Mouse (Mus musculus) heart, embryonic 10.5 days (tissue): ENCODE measurements around the gene Dyrk3. TPM values are rescaled to one million over a fixed set of nuclear protein-coding genes. Genes with fewer than 3 reads are reported as not detected.

ENCODE experiments used
- DNase-seq: peaks from one replicate; pipeline ENCODE4 v3.0.0-alpha.2; 2017; ENCODE audit warnings: low spot score
- H3K27ac ChIP-seq: fragments of 300-500 bp; sonication (generic); 2 replicates; pipeline ENCODE4 v1.5.1; 2016; ENCODE audit warnings: mild to moderate bottlenecking
- H3K27me3 ChIP-seq: fragments of 300-500 bp; sonication (generic); 2 replicates; pipeline ENCODE4 v1.6.1; 2016; ENCODE audit warnings: mild to moderate bottlenecking; ENCODE audit not compliant: poor library complexity, insufficient read depth, severe bottlenecking
- H3K36me3 ChIP-seq: fragments of 300-500 bp; sonication (generic); 2 replicates; pipeline ENCODE4 v1.6.1; 2016; ENCODE audit warnings: mild to moderate bottlenecking, moderate library complexity
- H3K4me1 ChIP-seq: fragments of 300-500 bp; sonication (generic); 2 replicates; pipeline ENCODE4 v1.6.1; 2016; ENCODE audit warnings: mild to moderate bottlenecking
- H3K4me3 ChIP-seq: fragments of 300-500 bp; sonication (generic); 2 replicates; pipeline ENCODE4 v1.5.1; 2016; ENCODE audit warnings: mild to moderate bottlenecking, moderate library complexity
- H3K9me3 ChIP-seq: fragments of 300-500 bp; sonication (generic); 2 replicates; pipeline ENCODE4 v1.6.1; 2016; ENCODE audit warnings: mild to moderate bottlenecking, moderate library complexity
- WGBS: fragments of 180-500 bp; shearing (Covaris S2); methylation state at CpG from one replicate; pipeline ENCODE4 v1.1.7; 2016; 5-methylcytosine and 5-hydroxymethylcytosine counted together
- polyA plus RNA-seq: library from polyadenylated mRNA; unstranded; fragments of >200 nt; fragmentation: Nextera tagmentation; extraction: Ambion mirVana; gene quantifications from 2 replicates; pipeline ENCODE4 v1.2.1, GENCODE M21; 2016

The Dyrk3 gene
- polyA plus RNA-seq, 1 experiment from 2014 or later, result 3.1 TPM

GRCm38 (mm10) chr1:131083609-131084008 lies 54.5 kb downstream of the Dyrk3 start:
- H3K4me1 ChIP-seq, result peaks cover 99% of the 10 kb centered on the region
- H3K9me3 ChIP-seq, result no peaks in the 10 kb centered on the region
- no peaks in the 10 kb centered on the region for H3K27me3 ChIP-seq
- WGBS, result 65% methylated on average over 4 of the region's 4 CpGs
- H3K4me3 ChIP-seq, result no peak overlapping the region; the same call in 1 of the 2 replicates
- peak overlapping the region; percentile 73 for H3K27ac ChIP-seq
- no peak for DNase-seq
- no peaks in the 10 kb centered on the region for H3K36me3 ChIP-seq

GRCm38 (mm10) chr1:131083122-131083521 lies 55.0 kb downstream of the Dyrk3 start:
- no peaks in the 10 kb centered on the region for H3K9me3 ChIP-seq
- no peaks in the 10 kb centered on the region for H3K27me3 ChIP-seq
- no peak overlapping the region for H3K4me3 ChIP-seq
- WGBS, result 60% methylated on average over 5 of the region's 5 CpGs
- H3K36me3 ChIP-seq, result no peaks in the 10 kb centered on the region
- DNase-seq, result no peak
- peaks cover 96% of the 10 kb centered on the region for H3K4me1 ChIP-seq
- peak overlapping the region; percentile 73; the same call in 1 of the 2 replicates for H3K27ac ChIP-seq

- no peak for DNase-seq
- Histone ChIP-seq H3K4me1 (peaks cover 92% of the 10 kb centered on the region), H3K4me3 (no peak overlapping the region), H3K9me3 (no peaks in the 10 kb centered on the region), H3K27ac (no peak overlapping the region), H3K27me3 (no peaks in the 10 kb centered on the region), H3K36me3 (0 out of 2 replicates have a peak, but pooled peaks cover 3% of the 10 kb centered on the region)
- 83% methylated on average over 1 of the region's 1 CpGs for WGBS
Observed at GRCm38 (mm10) chr1:131080686-131081085, 57.5 kb downstream of the Dyrk3 start.

DNA sequence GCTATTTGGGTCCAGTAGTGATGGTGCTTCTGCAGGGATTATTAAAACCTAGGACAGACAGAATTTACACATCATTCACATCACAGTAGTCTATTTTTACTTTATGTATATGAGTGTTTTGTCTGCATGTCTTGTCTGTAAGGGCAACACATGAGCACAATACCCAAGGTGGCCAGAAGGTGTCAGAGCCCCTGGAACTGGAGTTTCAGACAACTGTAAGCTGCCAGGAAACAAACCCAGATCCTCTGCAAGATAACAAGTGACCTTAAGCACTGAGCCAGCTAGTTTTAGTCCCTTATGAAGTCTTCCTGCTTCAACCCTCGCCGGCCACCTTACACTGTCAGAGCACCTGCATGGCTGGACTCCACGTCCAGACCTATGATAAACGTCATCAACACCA lies 58.4 kb downstream of the Dyrk3 start:
- Histone ChIP-seq H3K4me3 (no peak overlapping the region), H3K27ac (no peak overlapping the region), H3K27me3 (no peaks in the 10 kb centered on the region), H3K36me3 (0 out of 2 replicates have a peak, but pooled peaks cover 3% of the 10 kb centered on the region), H3K4me1 (peaks cover 92% of the 10 kb centered on the region), H3K9me3 (no peaks in the 10 kb centered on the region)
- DNase-seq, result no peak
- 61% methylated on average over 4 of the region's 4 CpGs for WGBS

DNA sequence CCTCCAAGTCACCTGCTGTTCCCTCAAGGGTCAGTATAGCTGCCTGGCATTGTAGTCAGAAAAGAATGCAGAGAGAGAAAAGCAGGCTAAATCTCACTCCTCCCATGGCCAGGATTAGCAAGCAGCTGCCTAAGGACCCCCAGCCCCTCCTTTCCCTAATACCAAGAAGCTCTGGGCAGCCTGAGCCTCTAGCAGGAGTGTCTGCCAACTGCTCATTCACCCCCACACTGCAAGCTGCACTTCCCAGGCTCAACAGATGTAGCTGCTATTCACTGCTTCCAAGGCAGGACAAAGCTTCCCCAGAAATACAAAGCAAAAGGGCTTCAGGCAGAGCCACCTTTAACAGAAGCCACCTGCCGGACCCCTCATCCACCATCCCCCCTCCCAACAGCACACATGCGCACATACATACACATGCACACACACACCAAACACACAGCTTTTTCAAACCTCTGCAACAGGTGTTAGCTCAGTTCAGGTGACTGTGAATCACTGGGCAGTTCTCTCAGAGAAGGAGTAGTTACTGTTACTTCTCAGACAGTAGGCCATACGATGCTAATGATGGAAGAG lies 59.3 kb downstream of the Dyrk3 start:
- 71% methylated on average over 3 of the region's 3 CpGs for WGBS
- no peaks in the 10 kb centered on the region for H3K9me3 ChIP-seq
- no peak overlapping the region for H3K4me3 ChIP-seq
- H3K4me1 ChIP-seq, result peaks cover 92% of the 10 kb centered on the region
- 0 out of 2 replicates have a peak, but pooled peaks cover 3% of the 10 kb centered on the region for H3K36me3 ChIP-seq
- H3K27me3 ChIP-seq, result no peaks in the 10 kb centered on the region
- peak overlapping the region; percentile 18; the same call in 1 of the 2 replicates for H3K27ac ChIP-seq
- no peak for DNase-seq

Other genes with a start within 250 kb of the Dyrk3 start
- gene Il20, start 226.9 kb downstream of the Dyrk3 start, polyA plus RNA-seq, result not detected in 2 replicates
- 0.13 and 0.22 TPM in 2 replicates for gene Il19, start 198.2 kb downstream of the Dyrk3 start, polyA plus RNA-seq
- gene Il10, start 118.5 kb downstream of the Dyrk3 start, polyA plus RNA-seq, result not detected in 2 replicates
- gene Mapkapk2, start 40.5 kb downstream of the Dyrk3 start, polyA plus RNA-seq, result 59.2 and 60.3 TPM in 2 replicates
- 54.8 and 62.9 TPM in 2 replicates for gene Eif2d, start 14.8 kb upstream of the Dyrk3 start, polyA plus RNA-seq
- 44.4 and 64.0 TPM in 2 replicates for gene Rassf5, start 106.9 kb upstream of the Dyrk3 start, polyA plus RNA-seq
- 1.8 and 2.3 TPM in 2 replicates for gene Ikbke, start 141.3 kb upstream of the Dyrk3 start, polyA plus RNA-seq